Mouse (Mus musculus) lung, embryonic 16.5 days (tissue): Measurements from ENCODE around the gene Anp32b. TPM values are rescaled to one million over a fixed set of nuclear protein-coding genes. Genes with fewer than 3 reads are reported as not detected.

ENCODE experiments used
- ATAC-seq: fragments of 200-750 bp; cut with Nextera tagmentation; 2 replicates; pipeline ENCODE4 v1.8.0; 2017; ENCODE audit warnings: low read depth, mild to moderate bottlenecking, moderate library complexity
- H3K27ac ChIP-seq: fragments of 300-500 bp; sonication (generic); 2 replicates; pipeline ENCODE4 v1.5.1; 2014; ENCODE audit warnings: mild to moderate bottlenecking, control low read depth, low read length
- H3K27me3 ChIP-seq: fragments of 300-500 bp; sonication (generic); 2 replicates; pipeline ENCODE4 v1.6.1; 2014; ENCODE audit warnings: low read depth, low read length, mixed read lengths; ENCODE audit not compliant: control insufficient read depth, insufficient read depth
- H3K36me3 ChIP-seq: fragments of 300-500 bp; sonication (generic); 2 replicates; pipeline ENCODE4 v1.6.1; 2014; ENCODE audit warnings: low read length; ENCODE audit not compliant: control insufficient read depth, insufficient read depth
- H3K4me1 ChIP-seq: fragments of 300-500 bp; sonication (generic); replicated peaks from 2 replicates; pipeline ENCODE4 v1.6.1; 2014; ENCODE audit warnings: low read length, mixed read lengths; ENCODE audit not compliant: control insufficient read depth, insufficient read depth
- H3K4me2 ChIP-seq: fragments of 300-500 bp; sonication (generic); 2 replicates; pipeline ENCODE4 v1.6.1; 2014; ENCODE audit warnings: low read depth, low read length, control low read depth
- H3K4me3 ChIP-seq: fragments of 300-500 bp; sonication (generic); 2 replicates; pipeline ENCODE4 v1.5.1; 2014; ENCODE audit warnings: mild to moderate bottlenecking, low read length, control low read depth
- H3K9ac ChIP-seq: fragments of 300-500 bp; sonication (generic); 2 replicates; pipeline ENCODE4 v1.6.1; 2014; ENCODE audit warnings: low read length, control low read depth
- H3K9me3 ChIP-seq: fragments of 300-500 bp; sonication (generic); 2 replicates; pipeline ENCODE4 v1.6.1; 2016; ENCODE audit warnings: low read length; ENCODE audit not compliant: control insufficient read depth
- WGBS: fragments of 180-500 bp; shearing (Covaris S2); extraction: QIAGEN DNeasy Blood & Tissue Kit; methylation state at CpG from one replicate; pipeline ENCODE4 v1.1.7; 2014; 5-methylcytosine and 5-hydroxymethylcytosine counted together
- polyA plus RNA-seq: library from polyadenylated mRNA; unstranded; fragments of >200 nt; fragmentation: Nextera tagmentation; extraction: Ambion mirVana; gene quantifications from 2 replicates; pipeline ENCODE4 v1.2.1, GENCODE M21; 2015

Anp32b gene
- polyA plus RNA-seq, 1 experiment from 2014 or later: 244 TPM

- Histone ChIP-seq H3K4me3 (no peak overlapping the region), H3K9me3 (no peaks in the 10 kb centered on the region), H3K27ac (no peak overlapping the region), H3K4me1 (no peaks in the 10 kb centered on the region), H3K4me2 (no peak overlapping the region), H3K9ac (no peak overlapping the region), H3K27me3 (no peaks in the 10 kb centered on the region), H3K36me3 (peaks cover 69% of the 10 kb centered on the region)
- ATAC-seq: no peak
- whole genome bisulfite sequencing: 83% methylated on average over 3 of the region's 3 CpGs
Observed at GRCm38 (mm10) chr4:46465740-46466139, 15.0 kb downstream of the Anp32b start.

GRCm38 (mm10) chr4:46475101-46475500 is 24.4 kb downstream of the Anp32b start:
- H3K4me1 ChIP-seq: no peaks in the 10 kb centered on the region
- WGBS: 94% methylated on average over 5 of the region's 5 CpGs
- no peaks in the 10 kb centered on the region for H3K9me3 ChIP-seq
- no peak overlapping the region for H3K27ac ChIP-seq
- H3K27me3 ChIP-seq: no peaks in the 10 kb centered on the region
- H3K9ac ChIP-seq: no peak overlapping the region
- ATAC-seq: no peak
- H3K36me3 ChIP-seq: peaks cover 48% of the 10 kb centered on the region
- no peak overlapping the region for H3K4me3 ChIP-seq
- H3K4me2 ChIP-seq: no peak overlapping the region

GRCm38 (mm10) chr4:46479081-46479480 is 28.4 kb downstream of the Anp32b start:
- Histone ChIP-seq H3K9ac (no peak overlapping the region), H3K27me3 (no peaks in the 10 kb centered on the region), H3K27ac (no peak overlapping the region), H3K4me2 (no peak overlapping the region), H3K36me3 (peaks cover 16% of the 10 kb centered on the region), H3K9me3 (no peaks in the 10 kb centered on the region), H3K4me3 (no peak overlapping the region), H3K4me1 (no peaks in the 10 kb centered on the region)
- no peak for ATAC-seq
- 86% methylated on average over 2 of the region's 2 CpGs for WGBS

- Histone ChIP-seq H3K4me3 (no peak overlapping the region), H3K9me3 (no peaks in the 10 kb centered on the region), H3K4me1 (peaks cover 21% of the 10 kb centered on the region), H3K27me3 (no peaks in the 10 kb centered on the region), H3K9ac (peak overlapping the region; percentile 22; the same call in 1 of the 2 replicates), H3K27ac (peak overlapping the region; percentile 37; the same call in 1 of the 2 replicates), H3K4me2 (0 out of 2 replicates have a peak overlapping the region, but pooled peaks have one; percentile 7), H3K36me3 (no peaks in the 10 kb centered on the region)
- WGBS: 29% methylated on average over 14 of the region's 14 CpGs
- ATAC-seq: 0 out of 2 replicates have a peak, but pooled peaks have one; percentile 23
Observed at GRCm38 (mm10) chr4:46485696-46486417, 35.2 kb downstream of the Anp32b start.

- H3K9ac ChIP-seq: no peak overlapping the region
- no peak overlapping the region for H3K4me2 ChIP-seq
- H3K9me3 ChIP-seq: no peaks in the 10 kb centered on the region
- H3K27me3 ChIP-seq: no peaks in the 10 kb centered on the region
- H3K27ac ChIP-seq: no peak overlapping the region; the same call in 1 of the 2 replicates
- ATAC-seq: no peak
- WGBS: 70% methylated on average over 5 of the region's 5 CpGs
- H3K4me1 ChIP-seq: peaks cover 21% of the 10 kb centered on the region
- no peaks in the 10 kb centered on the region; the same call in 1 of the 2 replicates for H3K36me3 ChIP-seq
- no peak overlapping the region for H3K4me3 ChIP-seq
Observed at GRCm38 (mm10) chr4:46487348-46487747, 36.6 kb downstream of the Anp32b start.

- H3K27ac ChIP-seq: peak within 1 kb of the TSS; percentile 50
- peaks cover 11% of the 10 kb centered on the region for H3K36me3 ChIP-seq
- no peaks in the 10 kb centered on the region for H3K9me3 ChIP-seq
- peak within 1 kb of the TSS; percentile 89 for H3K4me3 ChIP-seq
- WGBS: under 1% methylated on average over 58 of the region's 58 CpGs
- peak; percentile 98 for ATAC-seq
- no peaks in the 10 kb centered on the region for H3K27me3 ChIP-seq
- peak within 1 kb of the TSS; percentile 92 for H3K4me2 ChIP-seq
- H3K4me1 ChIP-seq: peaks cover 21% of the 10 kb centered on the region
- H3K9ac ChIP-seq: peak within 1 kb of the TSS; percentile 86
Observed at GRCm38 (mm10) chr4:46489028-46489925, 38.6 kb downstream of the Anp32b start, which contains the start of gene Nans. TSS of gene Nans (plus strand) at chr4:46489248.

- no peak overlapping the region for H3K4me3 ChIP-seq
- H3K9ac ChIP-seq: no peak overlapping the region
- no peak overlapping the region for H3K4me2 ChIP-seq
- peaks cover 11% of the 10 kb centered on the region for H3K36me3 ChIP-seq
- no peaks in the 10 kb centered on the region for H3K9me3 ChIP-seq
- ATAC-seq: no peak
- no peak overlapping the region for H3K27ac ChIP-seq
- H3K27me3 ChIP-seq: no peaks in the 10 kb centered on the region
- H3K4me1 ChIP-seq: peaks cover 9% of the 10 kb centered on the region
- WGBS: 93% methylated on average over 6 of the region's 6 CpGs
Observed at GRCm38 (mm10) chr4:46493071-46493470, 42.4 kb downstream of the Anp32b start.

GRCm38 (mm10) chr4:46495543-46495942 is 44.8 kb downstream of the Anp32b start:
- no peak overlapping the region for H3K4me2 ChIP-seq
- no peak overlapping the region for H3K27ac ChIP-seq
- H3K27me3 ChIP-seq: no peaks in the 10 kb centered on the region
- H3K36me3 ChIP-seq: peaks cover 17% of the 10 kb centered on the region
- H3K4me1 ChIP-seq: peaks cover under 1% of the 10 kb centered on the region; the same call in 1 of the 2 replicates
- H3K4me3 ChIP-seq: no peak overlapping the region
- WGBS: 85% methylated on average over 12 of the region's 12 CpGs
- no peak overlapping the region for H3K9ac ChIP-seq
- no peaks in the 10 kb centered on the region for H3K9me3 ChIP-seq
- no peak for ATAC-seq
